Mouse (Mus musculus) embryo, embryonic 11 days (tissue): ENCODE results near the gene Nop2.

Experiments used
- DNase-seq: peaks from one replicate; pipeline ENCODE4 v3.0.0-alpha.2; 2015

Nop2 gene

GRCm38 (mm10) chr6:125110927-125111326 is 20.8 kb upstream of the Nop2 start:
- peak; percentile 47 for DNase-seq

- no peak for DNase-seq
These were observed 19.2 kb upstream of the Nop2 start for GRCm38 (mm10) chr6:125112553-125112952.

GRCm38 (mm10) chr6:125119387-125119786 is 12.3 kb upstream of the Nop2 start:
- DNase-seq, result no peak

GRCm38 (mm10) chr6:125128724-125129123 is 3.0 kb upstream of the Nop2 start:
- DNase-seq, result no peak

GRCm38 (mm10) chr6:125129710-125130402 is 1.9 kb upstream of the Nop2 start:
- no peak for DNase-seq

- DNase-seq, result no peak
These were observed 761 bp downstream of the Nop2 start for GRCm38 (mm10) chr6:125132470-125132869.

GRCm38 (mm10) chr6:125137002-125137671 is 5.4 kb downstream of the Nop2 start:
- DNase-seq, result peak; percentile 53

- no peak for DNase-seq
These were observed 8.0 kb downstream of the Nop2 start for GRCm38 (mm10) chr6:125139747-125140146.

- no peak for DNase-seq
These were observed 10.7 kb downstream of the Nop2 start for GRCm38 (mm10) chr6:125142436-125142835.

GRCm38 (mm10) chr6:125143128-125143527 is 11.4 kb downstream of the Nop2 start:
- DNase-seq, result no peak

- DNase-seq, result no peak
These were observed 12.2 kb downstream of the Nop2 start for GRCm38 (mm10) chr6:125143904-125144303.

- peak; percentile 96 for DNase-seq
These were observed 13.3 kb downstream of the Nop2 start, which contains the start of gene Iffo1 for GRCm38 (mm10) chr6:125145001-125145400. Gene Iffo1 (plus strand): TSS chr6:125145241.

GRCm38 (mm10) chr6:125145479-125145951 is 13.8 kb downstream of the Nop2 start:
- DNase-seq, result no peak

- no peak for DNase-seq
These were observed 14.4 kb downstream of the Nop2 start for GRCm38 (mm10) chr6:125146148-125146547.

- DNase-seq, result no peak
These were observed 15.1 kb downstream of the Nop2 start for GRCm38 (mm10) chr6:125146797-125147196.

GRCm38 (mm10) chr6:125147329-125147728 is 15.6 kb downstream of the Nop2 start:
- no peak for DNase-seq

- no peak for DNase-seq
These were observed 16.7 kb downstream of the Nop2 start for GRCm38 (mm10) chr6:125148251-125148925.

- DNase-seq, result no peak
These were observed 17.3 kb downstream of the Nop2 start for GRCm38 (mm10) chr6:125148926-125149568.

- no peak for DNase-seq
These were observed 17.9 kb downstream of the Nop2 start for GRCm38 (mm10) chr6:125149569-125149950.

- no peak for DNase-seq
These were observed 20.7 kb downstream of the Nop2 start for GRCm38 (mm10) chr6:125152212-125153017.

- DNase-seq, result no peak
These were observed 21.3 kb downstream of the Nop2 start for GRCm38 (mm10) chr6:125153018-125153389.

GRCm38 (mm10) chr6:125153682-125154081 is 22.0 kb downstream of the Nop2 start:
- DNase-seq, result no peak
